In the genomic region with DNA sequence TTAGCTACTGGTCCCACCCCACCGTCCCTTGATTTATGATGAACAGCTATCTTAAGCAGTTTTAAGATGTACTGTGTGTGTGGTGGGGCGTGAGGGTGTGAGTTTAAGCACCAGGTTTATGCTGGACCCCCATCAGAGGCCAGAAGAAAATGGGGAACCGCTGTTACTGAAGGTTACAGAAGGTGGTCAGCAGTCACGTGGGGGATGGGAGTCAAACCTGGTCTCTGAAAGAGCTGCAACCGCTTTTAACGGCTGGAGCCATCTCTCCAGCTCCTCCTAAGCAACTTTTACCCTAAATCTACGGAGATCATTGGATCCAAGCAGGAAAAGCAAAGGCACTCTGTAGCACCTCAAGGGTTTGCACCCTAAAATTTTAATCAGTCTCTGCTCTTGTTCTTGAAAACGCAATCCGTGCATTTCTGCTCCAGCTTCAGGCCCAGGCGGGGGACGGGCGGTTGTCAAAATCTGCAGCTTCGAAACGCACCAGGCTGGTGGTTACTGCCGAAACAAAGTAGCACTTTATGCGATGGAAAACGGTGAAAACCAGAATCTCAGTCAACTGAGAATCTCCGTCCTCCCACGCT, we compare ENCODE assay signal across 9 mouse cellular contexts. TPM values are rescaled to one million over a fixed set of nuclear protein-coding genes. Genes with fewer than 3 reads are reported as not detected.
DNase-seq lines count a peak whose midpoint lies in the region; ATAC-seq and TF ChIP-seq lines count a peak whose summit lies in the region.
"Had no signal": no experiment of that assay in that cellular context is flagged by ENCODE, and none has a peak within 500 bp of the region (broad histone marks: within the 10 kb centered on the region; RNA-seq: fewer than 3 reads in every experiment).

No protein-coding gene starts in this region.

- no peak for DNase-seq in heart, adult 18-20 months
- no peak for DNase-seq in G1E (ENCODE audit: low spot score)
- DNase-seq in hindlimb bud, embryonic 11.5 days (ENCODE audit: extremely low spot score, low read depth, low spot score): peak; percentile 10
- peak; percentile 31 for DNase-seq in mesoderm, embryonic 11.5 days (ENCODE audit: low read depth, low spot score)
- DNase-seq in left cerebral cortex, adult 9 months (ENCODE audit: low spot score in 2 of 2): no peak

- peak overlapping the region; percentile 90 for H3K27ac ChIP-seq in heart, embryonic 13.5 days (replicated peaks)
- no peak overlapping the region for H3K27ac ChIP-seq in embryonic facial prominence, embryonic 13.5 days

- H3K4me2 ChIP-seq in heart, embryonic 13.5 days: peak overlapping the region; percentile 84
- peak overlapping the region; percentile 77 for H3K4me2 ChIP-seq in embryonic facial prominence, embryonic 13.5 days

- peak overlapping the region; percentile 86 for H3K9ac ChIP-seq in heart, embryonic 13.5 days
- H3K9ac ChIP-seq in embryonic facial prominence, embryonic 13.5 days: peak overlapping the region; percentile 97

- no peaks in the 10 kb centered on the region for H3K36me3 ChIP-seq in heart, embryonic 13.5 days
- H3K36me3 ChIP-seq in G1E (replicated peaks): peaks cover 5% of the 10 kb centered on the region
- H3K36me3 ChIP-seq in embryonic facial prominence, embryonic 13.5 days: no peaks in the 10 kb centered on the region

- peak overlapping the region; percentile 86 for H3K4me3 ChIP-seq in heart, embryonic 13.5 days
- H3K4me3 ChIP-seq in G1E (ENCODE audit: low read depth, low read length): peak overlapping the region; percentile 98
- H3K4me3 ChIP-seq in embryonic facial prominence, embryonic 13.5 days: peak overlapping the region; percentile 100

- WGBS in heart, embryonic 13.5 days: 7% methylated on average over 19 of the region's 19 CpGs
- WGBS in embryonic facial prominence, embryonic 13.5 days: 5% methylated on average over 19 of the region's 19 CpGs

- H3K27me3 ChIP-seq in heart, embryonic 13.5 days (replicated peaks): no peaks in the 10 kb centered on the region
- peaks cover 5% of the 10 kb centered on the region; the same call in 1 of the 2 replicates for H3K27me3 ChIP-seq in G1E (ENCODE audit: insufficient read depth, low read length)
- H3K27me3 ChIP-seq in embryonic facial prominence, embryonic 13.5 days: no peaks in the 10 kb centered on the region

- H3K4me1 ChIP-seq in heart, embryonic 13.5 days: peaks cover 18% of the 10 kb centered on the region
- peaks cover 12% of the 10 kb centered on the region for H3K4me1 ChIP-seq in G1E (ENCODE audit: insufficient read depth, low read depth, low read length)
- peaks cover 10% of the 10 kb centered on the region for H3K4me1 ChIP-seq in embryonic facial prominence, embryonic 13.5 days

- no peaks in the 10 kb centered on the region for H3K9me3 ChIP-seq in heart, embryonic 13.5 days
- no peaks in the 10 kb centered on the region for H3K9me3 ChIP-seq in G1E (replicated peaks)
- no peaks in the 10 kb centered on the region for H3K9me3 ChIP-seq in embryonic facial prominence, embryonic 13.5 days

- no peak for TF ChIP-seq CTCF in G1E (IDR thresholded peaks at IDR 0.05; ENCODE audit: low read depth, low read length)

- no peak for ATAC-seq in heart, embryonic 13.5 days (ENCODE audit: extremely low read depth, insufficient number of reproducible peaks, low FRiP score, low TSS enrichment)
- no peak for ATAC-seq in G1E (ENCODE audit: extremely low read depth, insufficient number of reproducible peaks, low FRiP score, poor library complexity, severe bottlenecking)
- ATAC-seq in embryonic facial prominence, embryonic 13.5 days (ENCODE audit: insufficient number of reproducible peaks, insufficient read depth, low FRiP score, low TSS enrichment, low read depth): peak; percentile 23; the same call in 1 of the 2 replicates
- no peak for ATAC-seq in activated CD4-positive, CD25-positive, alpha-beta regulatory T cell, adult 4 months

RNA-seq across cellular contexts. Expression of gene Zc3h13, which starts 0.5 kb away (rescaled TPM):
- 19.9 and 21.2 TPM in 2 replicates for polyA plus RNA-seq in heart, embryonic 13.5 days (2015; fragmentation: Nextera tagmentation; extraction: Ambion mirVana)
- total RNA-seq in heart, adult 18-20 months (2021): 10 to 100 TPM; 24.9 to 28.2 TPM
- total RNA-seq in G1E (2014; fragmentation: Nextera tagmentation): 29.1 and 47.4 TPM in 2 replicates
- total RNA-seq in G1E (2017): 17.3 TPM in 2 replicates
- polyA plus RNA-seq in G1E (2012): 18.2 and 22.4 TPM in 2 replicates
- polyA plus RNA-seq in embryonic facial prominence, embryonic 13.5 days (2015; fragmentation: Nextera tagmentation; extraction: Ambion mirVana): 39.1 and 42.5 TPM in 2 replicates
- polyA plus RNA-seq in activated CD4-positive, CD25-positive, alpha-beta regulatory T cell, adult 4 months (2017; shearing (Covaris generic)): 10 to 100 TPM; 15.0 to 19.2 TPM

RNA-seq across cellular contexts. Expression of gene Cpb2, which starts 41.6 kb away (rescaled TPM):
- polyA plus RNA-seq in heart, embryonic 13.5 days (2015; fragmentation: Nextera tagmentation; extraction: Ambion mirVana): 0.28 and 3.1 TPM in 2 replicates
- not detected for total RNA-seq in heart, adult 18-20 months (2021)
- not detected in 2 replicates for total RNA-seq in G1E (2014; fragmentation: Nextera tagmentation)
- not detected in 2 replicates for total RNA-seq in G1E (2017)
- polyA plus RNA-seq in G1E (2012): not detected in 2 replicates
- polyA plus RNA-seq in embryonic facial prominence, embryonic 13.5 days (2015; fragmentation: Nextera tagmentation; extraction: Ambion mirVana): 1.4 TPM in 1 of 2 replicates, not detected in the other
- polyA plus RNA-seq in activated CD4-positive, CD25-positive, alpha-beta regulatory T cell, adult 4 months (2017; shearing (Covaris generic)): not detected
- total RNA-seq: adrenal gland, postnatal 36 days had no signal

Comparison
In these comparisons a context has a peak if more than half of its experiments do, and no peak if none do; other contexts are left out.
1. DNase-seq: peak in hindlimb bud, embryonic 11.5 days (single experiment) and mesoderm, embryonic 11.5 days (single experiment); none in heart, adult 18-20 months (0 of 2), G1E (single experiment) and left cerebral cortex, adult 9 months (0 of 2).
2. Peak in every context shown above with its lines, with median percentiles within 50 percentile points of each other: H3K4me3 ChIP-seq.